Mouse (Mus musculus) splenic B cell, adult 2 months (primary cell): Measurements from ENCODE around the gene Ankra2.

Source experiments
- DNase-seq: peaks from one replicate; pipeline ENCODE4 v3.0.0-alpha.2; 2011; ENCODE audit warnings: low read depth, low spot score
- H3K27me3 ChIP-seq: 2 replicates; pipeline ENCODE4 v1.6.1; 2012; ENCODE audit warnings: mild to moderate bottlenecking, low read length, moderate library complexity, mixed read lengths; ENCODE audit not compliant: control insufficient read depth, poor library complexity, insufficient read depth, severe bottlenecking
- H3K36me3 ChIP-seq: 2 replicates; pipeline ENCODE4 v1.6.1; 2012; ENCODE audit warnings: mild to moderate bottlenecking, low read length, moderate library complexity, mixed read lengths; ENCODE audit not compliant: control insufficient read depth, poor library complexity, insufficient read depth, severe bottlenecking

Gene Ankra2

DNA sequence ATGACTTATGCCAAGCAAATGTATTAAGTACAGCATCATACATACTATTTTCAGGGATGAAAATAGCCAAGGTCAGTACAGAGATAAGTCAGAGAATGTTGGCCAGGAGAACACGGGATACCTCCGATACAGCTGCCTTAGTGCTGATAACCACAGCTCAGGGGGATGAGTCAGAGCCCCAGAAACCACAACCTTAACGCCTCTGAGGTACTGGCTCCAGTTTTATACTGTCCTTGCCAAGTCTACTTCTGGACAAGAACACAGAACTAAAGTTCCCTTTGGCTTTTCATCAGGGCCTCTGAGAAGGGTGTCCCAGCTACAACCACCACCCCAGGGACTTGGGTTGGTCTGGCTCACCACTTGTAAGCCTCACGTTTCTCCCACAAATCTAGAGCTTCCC is 12.8 kb downstream of the Ankra2 start:
- Histone ChIP-seq H3K27me3 (no peaks in the 10 kb centered on the region), H3K36me3 (peaks cover 6% of the 10 kb centered on the region)
- no peak for DNase-seq

DNA sequence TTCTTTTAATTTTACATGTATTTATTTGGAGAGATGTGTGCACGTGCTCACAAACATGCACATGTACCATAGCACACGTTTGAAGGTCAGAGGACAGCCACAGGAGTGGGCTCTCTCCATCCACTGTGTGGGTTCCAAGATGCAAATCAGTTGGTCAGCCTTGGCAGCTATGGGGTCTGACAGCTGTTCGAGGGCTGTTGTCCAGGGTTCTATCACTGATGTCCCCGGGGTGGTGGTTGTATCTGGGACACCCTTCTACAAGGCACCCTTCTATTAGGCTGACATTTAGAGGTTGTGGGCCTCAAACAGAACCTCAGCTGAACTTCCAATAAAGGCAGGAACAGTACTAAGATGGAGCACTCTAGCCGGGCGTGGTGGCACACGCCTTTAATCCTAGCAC is 13.4 kb downstream of the Ankra2 start:
- Histone ChIP-seq H3K27me3 (no peaks in the 10 kb centered on the region), H3K36me3 (peaks cover 6% of the 10 kb centered on the region)
- DNase-seq, result no peak

DNA sequence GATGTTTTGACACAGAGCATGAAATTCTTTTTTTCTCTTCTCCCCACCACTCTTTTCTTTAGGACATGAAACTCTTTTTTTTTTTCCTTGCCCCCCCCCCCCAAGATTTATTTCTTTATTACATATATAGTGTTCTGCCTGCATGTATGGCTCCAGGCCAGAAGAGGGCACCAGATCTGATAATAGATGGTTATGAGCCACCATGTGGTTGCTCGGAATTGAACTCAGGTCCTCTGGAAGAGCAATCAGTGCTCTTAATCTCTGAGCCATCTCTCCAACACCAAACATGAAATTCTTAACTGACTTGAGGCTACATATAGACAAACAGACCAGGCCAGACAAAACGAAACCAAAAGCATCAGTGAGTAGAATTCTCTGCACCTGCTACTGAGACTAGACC is 14.6 kb downstream of the Ankra2 start:
- Histone ChIP-seq H3K27me3 (no peaks in the 10 kb centered on the region), H3K36me3 (peaks cover 6% of the 10 kb centered on the region)
- DNase-seq, result peak; percentile 33

DNA sequence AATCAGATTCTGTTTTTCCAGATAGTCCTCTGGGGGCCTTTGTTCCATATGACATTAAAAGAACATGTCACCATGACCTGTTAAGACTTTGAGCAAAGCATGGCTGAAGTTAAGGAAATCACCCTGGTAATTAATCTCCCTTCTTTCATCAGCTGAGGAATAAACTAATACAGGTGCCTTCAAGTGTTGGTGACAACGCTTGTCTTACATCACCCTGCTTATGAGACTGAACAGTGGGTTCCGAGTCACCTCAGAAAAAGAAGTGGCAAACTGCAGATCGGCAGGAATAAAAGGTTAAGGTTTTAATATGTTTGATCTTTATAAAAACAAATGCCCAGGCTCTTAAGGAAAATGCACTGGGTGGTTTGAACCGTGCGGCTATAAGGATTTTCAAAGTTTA is 16.8 kb downstream of the Ankra2 start, which contains the start of gene Gm21976:
Gm21976 (plus strand) TSS at position 202 of the 400 bp plus-strand sequence.
- no peak for DNase-seq
- H3K27me3 ChIP-seq, result no peaks in the 10 kb centered on the region
- no peaks in the 10 kb centered on the region; the same call in 1 of the 2 replicates for H3K36me3 ChIP-seq

DNA sequence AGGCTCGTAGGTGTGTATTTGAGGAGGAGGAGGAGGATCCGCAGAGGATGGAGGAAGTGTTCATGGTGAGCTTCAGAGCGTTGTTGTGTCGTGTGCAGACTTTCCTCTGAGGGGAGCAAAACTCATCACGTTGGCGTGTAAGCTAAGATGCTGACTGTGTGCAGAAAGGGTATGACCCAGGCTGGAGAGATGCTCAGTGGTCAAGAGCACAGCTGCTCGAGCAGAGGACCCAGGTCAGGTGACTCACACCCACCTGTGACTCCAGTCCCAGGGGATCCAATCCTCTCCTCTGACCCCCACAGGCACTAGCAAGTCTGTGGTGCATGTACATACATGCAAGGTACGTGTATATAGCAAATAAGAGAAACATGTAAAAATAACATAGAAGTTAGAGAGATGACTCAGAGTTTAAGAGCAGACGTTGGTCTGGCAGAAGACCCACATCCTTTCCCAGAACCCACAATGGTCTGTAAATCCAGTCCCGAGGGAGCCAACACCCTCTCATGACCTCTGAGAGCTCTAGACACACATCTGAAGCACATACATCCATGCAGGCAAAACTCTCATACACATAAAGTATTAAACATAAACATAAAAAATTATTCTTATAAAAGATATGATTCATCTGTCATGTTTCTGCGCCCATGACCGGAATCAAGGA is 18.2 kb downstream of the Ankra2 start:
- no peak for DNase-seq
- H3K27me3 ChIP-seq, result no peaks in the 10 kb centered on the region
- H3K36me3 ChIP-seq, result no peaks in the 10 kb centered on the region

DNA sequence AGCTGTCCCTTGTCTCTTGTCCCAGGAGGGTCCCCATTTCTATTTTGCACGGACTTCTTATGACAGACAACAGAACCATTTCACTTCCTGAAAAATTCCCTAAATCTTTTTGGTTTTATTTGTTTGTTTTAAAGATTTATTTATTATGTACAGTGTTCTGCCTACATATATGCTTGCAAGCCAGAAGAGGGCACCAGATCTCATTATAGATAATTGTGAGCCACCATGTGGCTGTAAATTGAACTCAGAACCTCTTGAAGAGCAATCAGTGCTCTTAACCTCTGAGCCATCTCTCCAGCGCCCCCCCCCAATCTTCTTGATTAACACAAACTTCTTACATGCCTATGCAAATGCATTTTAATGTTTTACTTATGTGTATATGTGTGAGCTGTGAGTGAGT is 27.8 kb downstream of the Ankra2 start:
- 0 out of 2 replicates have a peak, but pooled peaks cover 1% of the 10 kb centered on the region for H3K27me3 ChIP-seq
- DNase-seq, result peak; percentile 7
- H3K36me3 ChIP-seq, result no peaks in the 10 kb centered on the region

DNA sequence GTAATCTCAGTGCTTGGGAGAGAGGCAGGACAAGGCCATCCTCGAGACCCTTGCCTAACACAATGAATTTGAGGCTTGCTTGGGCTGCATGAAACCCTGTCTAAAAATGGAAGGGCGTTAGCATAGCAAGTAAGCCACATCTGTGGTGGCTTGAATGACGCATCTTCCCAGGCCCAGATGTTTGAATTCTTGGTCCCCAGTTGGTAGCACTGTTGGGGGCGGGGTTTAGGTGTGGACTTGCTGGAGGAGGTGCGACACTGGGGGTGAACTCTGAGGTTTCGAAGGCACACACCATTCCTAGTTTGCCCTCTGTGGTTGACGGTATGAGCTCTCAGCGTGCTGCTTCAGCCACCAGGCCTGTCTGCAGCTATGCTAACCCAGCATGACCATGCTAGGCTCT is 28.8 kb downstream of the Ankra2 start:
- Histone ChIP-seq H3K27me3 (0 out of 2 replicates have a peak, but pooled peaks cover 1% of the 10 kb centered on the region), H3K36me3 (no peaks in the 10 kb centered on the region)
- no peak for DNase-seq

DNA sequence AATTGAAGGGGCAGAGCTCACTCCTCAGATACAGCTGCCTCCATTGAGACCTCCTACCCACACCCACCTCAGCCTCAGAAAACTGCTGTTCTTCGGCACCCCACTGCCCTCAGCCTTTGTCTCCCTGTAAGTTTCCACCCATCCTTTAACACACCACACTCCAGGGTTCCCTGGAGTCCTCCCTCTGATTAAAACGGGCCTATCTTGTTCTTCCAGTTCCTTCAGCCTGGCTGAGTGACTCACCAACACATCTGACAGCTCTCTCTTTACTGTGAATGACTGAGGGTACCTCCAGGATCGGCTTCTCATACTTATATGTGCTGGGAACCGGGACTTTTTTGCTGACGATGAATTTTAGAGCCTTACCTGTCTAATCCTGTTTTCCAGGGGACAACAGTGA is 33.2 kb downstream of the Ankra2 start:
- no peaks in the 10 kb centered on the region for H3K36me3 ChIP-seq
- H3K27me3 ChIP-seq, result no peaks in the 10 kb centered on the region
- DNase-seq, result no peak

DNA sequence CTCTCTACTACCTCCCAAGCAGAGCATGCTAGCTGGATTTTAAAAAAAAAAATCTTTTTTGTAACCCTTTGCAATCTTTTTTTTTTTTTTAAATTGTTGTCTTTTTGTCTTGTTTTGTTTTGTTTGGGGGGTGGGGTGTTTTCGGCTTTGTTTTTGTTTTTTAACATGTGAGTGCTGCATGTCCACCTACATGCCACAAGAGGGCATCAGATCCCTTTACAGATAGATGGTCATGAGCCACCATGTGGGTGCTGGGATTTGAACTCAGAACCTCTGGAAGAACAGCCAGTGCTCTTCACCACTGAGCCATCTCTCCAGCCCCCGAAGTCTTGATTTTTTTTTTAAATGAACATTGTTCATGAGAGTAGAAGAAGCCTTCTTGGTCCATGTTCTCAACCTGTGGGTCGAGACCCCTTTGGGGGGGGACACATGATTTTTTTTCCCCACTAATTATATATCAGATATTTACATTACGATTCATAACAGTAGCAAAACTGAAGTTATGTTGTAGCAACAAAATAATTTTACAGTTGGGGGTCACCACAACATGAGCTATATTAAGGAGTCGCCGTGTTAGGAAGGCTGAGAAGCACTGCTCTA is 35.1 kb downstream of the Ankra2 start:
- no peak for DNase-seq
- Histone ChIP-seq H3K36me3 (no peaks in the 10 kb centered on the region), H3K27me3 (no peaks in the 10 kb centered on the region)

DNA sequence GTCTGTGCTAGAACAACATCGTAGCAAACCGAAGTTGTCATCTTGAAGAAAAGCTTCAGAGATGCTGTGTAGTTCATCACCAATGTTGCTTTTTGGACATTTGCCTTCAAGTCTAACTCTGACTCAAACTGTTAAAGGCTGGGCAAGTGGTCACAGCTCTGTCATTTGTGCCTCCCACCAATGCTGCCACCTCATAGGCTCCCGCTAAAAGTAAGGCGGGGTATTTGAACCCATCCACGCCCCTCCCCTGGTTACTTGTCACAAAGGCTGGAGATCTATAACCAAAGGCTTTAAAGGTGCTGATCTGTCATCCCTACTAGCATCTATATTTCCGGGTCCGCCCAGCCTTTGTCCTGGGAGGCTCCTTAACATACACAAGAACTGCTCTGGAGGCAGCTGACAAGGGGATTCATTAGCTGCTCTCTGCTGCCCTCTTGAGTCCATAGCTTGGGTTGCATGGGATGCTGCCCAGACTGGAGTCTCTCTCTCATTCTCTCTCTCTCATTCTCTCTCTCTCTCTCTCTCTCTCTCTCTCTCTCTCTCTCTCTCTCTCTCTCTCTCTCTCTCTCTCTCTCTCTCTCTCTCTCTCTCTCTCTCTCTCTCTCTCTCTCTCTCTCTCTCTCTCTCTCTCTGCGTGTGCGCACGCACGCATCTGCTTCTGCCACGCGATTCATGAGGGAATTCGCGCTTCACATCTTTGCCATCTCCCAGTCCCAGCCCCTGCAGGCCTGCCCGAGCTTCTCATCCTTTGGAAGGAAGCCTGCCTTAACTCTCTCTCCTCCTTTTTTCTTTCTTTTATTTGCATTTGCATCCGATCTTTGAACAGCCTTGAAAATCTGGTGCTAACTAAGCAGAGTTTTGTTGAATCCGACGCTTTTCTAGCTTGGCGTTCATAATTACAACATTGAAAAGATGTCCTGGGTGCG is 36.2 kb downstream of the Ankra2 start:
- H3K36me3 ChIP-seq, result no peaks in the 10 kb centered on the region
- DNase-seq, result peak; percentile 81
- no peaks in the 10 kb centered on the region for H3K27me3 ChIP-seq

DNA sequence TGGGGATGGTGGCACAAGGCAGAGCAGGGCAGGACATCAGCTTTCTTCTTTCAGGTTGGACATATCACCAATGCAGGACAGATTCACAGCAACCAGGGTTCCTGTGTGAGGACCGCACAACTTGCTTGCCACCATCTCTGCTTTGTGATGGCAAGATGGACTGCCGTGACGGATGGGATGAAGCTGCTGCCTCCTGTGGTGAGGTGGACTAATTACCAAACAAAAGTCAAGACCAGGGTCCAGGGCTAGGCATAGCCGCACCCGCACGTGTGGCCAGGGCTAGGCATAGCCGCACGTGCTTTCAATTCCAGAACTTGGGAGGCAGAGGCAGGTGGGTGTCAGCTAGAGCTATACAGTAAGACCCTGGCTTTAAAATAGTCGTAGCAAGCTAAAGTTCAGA is 42.4 kb downstream of the Ankra2 start:
- Histone ChIP-seq H3K36me3 (0 out of 2 replicates have a peak, but pooled peaks cover 2% of the 10 kb centered on the region), H3K27me3 (no peaks in the 10 kb centered on the region)
- no peak for DNase-seq

DNA sequence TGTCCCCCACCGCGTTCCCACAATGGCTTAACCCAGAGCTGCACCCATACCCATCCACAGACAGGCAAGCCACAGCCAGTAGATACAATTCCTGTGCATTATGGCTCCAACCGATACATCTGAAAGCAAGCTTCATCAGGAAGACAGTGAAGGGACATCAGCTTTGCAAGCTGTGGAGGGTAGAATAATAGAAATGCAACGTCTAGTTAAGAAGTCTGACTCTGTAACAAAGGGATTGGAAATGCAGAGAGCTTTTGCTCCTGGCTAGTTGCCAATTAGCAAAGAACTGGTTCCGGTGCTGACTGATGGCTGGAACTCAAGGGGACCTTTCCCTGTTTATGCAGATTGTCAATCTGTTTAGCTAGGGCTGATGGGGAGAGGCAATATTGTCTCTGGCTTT is 43.5 kb downstream of the Ankra2 start:
- Histone ChIP-seq H3K27me3 (no peaks in the 10 kb centered on the region), H3K36me3 (peaks cover 7% of the 10 kb centered on the region; the same call in 1 of the 2 replicates)
- no peak for DNase-seq

DNA sequence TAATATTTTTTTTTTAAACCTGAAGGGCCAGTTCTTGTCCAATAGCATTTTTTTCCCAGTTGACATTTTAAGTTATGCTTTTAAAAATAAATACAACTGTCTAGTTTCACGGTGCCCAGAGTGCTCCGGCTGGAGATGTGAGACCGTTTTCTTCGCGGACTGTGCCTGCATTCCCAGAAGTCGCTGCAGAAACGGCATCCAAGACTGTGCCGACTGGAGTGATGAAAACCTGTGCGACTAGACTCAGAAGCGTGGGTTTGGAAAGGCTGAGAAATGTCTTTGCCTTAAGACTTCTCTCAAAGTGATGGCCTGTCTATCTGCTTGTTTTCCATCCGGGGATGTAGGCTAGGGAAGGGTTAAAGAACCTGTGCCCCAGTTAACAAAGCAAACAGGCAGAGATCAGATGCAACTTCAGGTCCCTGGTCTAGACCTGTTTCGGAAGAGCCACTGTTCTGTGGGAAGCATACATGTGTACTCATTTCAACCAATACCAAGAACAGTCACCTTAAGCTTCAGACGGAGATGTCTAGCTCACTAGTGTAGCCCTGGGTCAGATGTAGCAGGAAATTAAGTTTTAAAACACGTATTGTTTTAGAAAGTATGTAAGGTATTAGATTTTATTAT is 44.1 kb downstream of the Ankra2 start:
- no peak for DNase-seq
- Histone ChIP-seq H3K36me3 (peaks cover 12% of the 10 kb centered on the region; the same call in 1 of the 2 replicates), H3K27me3 (no peaks in the 10 kb centered on the region)

DNA sequence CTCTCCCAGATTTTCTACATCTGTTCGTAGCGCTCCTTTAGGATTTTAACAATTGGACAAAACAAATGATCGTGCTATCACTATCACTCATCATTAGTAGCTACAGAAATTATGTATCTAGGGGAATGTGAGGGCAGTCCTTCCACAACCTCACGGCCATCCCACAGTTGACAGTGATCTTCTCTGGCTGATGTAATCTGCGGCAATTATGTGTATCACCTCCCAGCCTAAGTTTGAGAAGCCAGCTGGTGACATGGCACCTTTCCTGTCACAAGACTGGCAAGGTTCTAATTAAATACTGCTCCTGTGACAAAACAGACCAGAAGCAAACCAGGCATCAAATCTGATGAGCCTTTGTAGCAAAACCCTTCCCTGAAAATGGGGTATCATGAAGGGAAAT is 45.1 kb downstream of the Ankra2 start:
- H3K27me3 ChIP-seq, result no peaks in the 10 kb centered on the region
- no peak for DNase-seq
- H3K36me3 ChIP-seq, result peaks cover 13% of the 10 kb centered on the region; the same call in 1 of the 2 replicates
